Mouse (Mus musculus) hindbrain, embryonic 11.5 days (tissue): ENCODE data around the gene Coro1b. TPM values are rescaled to one million over a fixed set of nuclear protein-coding genes. Genes with fewer than 3 reads are reported as not detected.

ENCODE experiments used
- ATAC-seq: fragments of 200-750 bp; cut with Nextera tagmentation; 2 replicates; pipeline ENCODE4 v1.8.0; 2017; ENCODE audit warnings: mild to moderate bottlenecking, moderate TSS enrichment, moderate library complexity; ENCODE audit not compliant: low FRiP score
- DNase-seq: peaks from one replicate; pipeline ENCODE4 v3.0.0-alpha.2; 2015; ENCODE audit warnings: low spot score
- H3K27ac ChIP-seq: fragments of 300-500 bp; sonication (generic); 2 replicates; pipeline ENCODE4 v1.5.1; 2014; ENCODE audit warnings: mild to moderate bottlenecking, low read depth, low read length
- H3K27me3 ChIP-seq: fragments of 300-500 bp; sonication (generic); 2 replicates; pipeline ENCODE4 v1.6.1; 2014; ENCODE audit warnings: mild to moderate bottlenecking, low read length, moderate library complexity, mixed read lengths; ENCODE audit not compliant: control insufficient read depth, insufficient read depth
- H3K36me3 ChIP-seq: fragments of 300-500 bp; sonication (generic); 2 replicates; pipeline ENCODE4 v1.6.1; 2014; ENCODE audit warnings: mild to moderate bottlenecking, low read length, moderate library complexity, mixed read lengths; ENCODE audit not compliant: control insufficient read depth, insufficient read depth
- H3K4me1 ChIP-seq: fragments of 300-500 bp; sonication (generic); replicated peaks from 2 replicates; pipeline ENCODE4 v1.6.1; 2014; ENCODE audit warnings: low read length, mixed read lengths; ENCODE audit not compliant: control insufficient read depth, insufficient read depth
- H3K4me2 ChIP-seq: fragments of 300-500 bp; sonication (generic); replicated peaks from 2 replicates; pipeline ENCODE4 v1.6.1; 2014; ENCODE audit warnings: mild to moderate bottlenecking, low read depth, low read length
- H3K4me3 ChIP-seq: fragments of 300-500 bp; sonication (generic); 2 replicates; pipeline ENCODE4 v1.5.1; 2014; ENCODE audit warnings: low read depth, low read length
- H3K9ac ChIP-seq: fragments of 300-500 bp; sonication (generic); 2 replicates; pipeline ENCODE4 v1.6.1; 2014; ENCODE audit warnings: low read depth, low read length
- H3K9me3 ChIP-seq: fragments of 300-500 bp; sonication (generic); 2 replicates; pipeline ENCODE4 v1.6.1; 2016; ENCODE audit warnings: low read length; ENCODE audit not compliant: control insufficient read depth
- WGBS: fragments of 180-500 bp; shearing (Covaris S2); extraction: QIAGEN DNeasy Blood & Tissue Kit; methylation state at CpG from one replicate; pipeline ENCODE4 v1.1.7; 2014; 5-methylcytosine and 5-hydroxymethylcytosine counted together
- polyA plus RNA-seq: library from polyadenylated mRNA; unstranded; fragments of >200 nt; fragmentation: Nextera tagmentation; extraction: Ambion mirVana; gene quantifications from 2 replicates; pipeline ENCODE4 v1.2.1, GENCODE M21; 2014

Gene Coro1b
- polyA plus RNA-seq, 1 experiment from 2014 or later: 123 TPM

GRCm38 (mm10) chr19:4154437-4155222 lies 6.2 kb downstream of the Coro1b start:
- DNase-seq (no peak), ATAC-seq (no peak)
- no peak overlapping the region for H3K9ac ChIP-seq
- no peak overlapping the region for H3K4me2 ChIP-seq
- H3K27me3 ChIP-seq: no peaks in the 10 kb centered on the region
- H3K4me3 ChIP-seq: no peak overlapping the region
- WGBS: 82% methylated on average over 13 of the region's 13 CpGs
- H3K36me3 ChIP-seq: 0 out of 2 replicates have a peak, but pooled peaks cover 8% of the 10 kb centered on the region
- no peaks in the 10 kb centered on the region for H3K9me3 ChIP-seq
- H3K4me1 ChIP-seq: no peaks in the 10 kb centered on the region
- no peak overlapping the region for H3K27ac ChIP-seq

- H3K27me3 ChIP-seq: no peaks in the 10 kb centered on the region
- 0 out of 2 replicates have a peak, but pooled peaks have one; percentile 5 for ATAC-seq
- no peak for DNase-seq
- no peak overlapping the region for H3K9ac ChIP-seq
- no peaks in the 10 kb centered on the region for H3K4me1 ChIP-seq
- H3K9me3 ChIP-seq: no peaks in the 10 kb centered on the region
- H3K4me2 ChIP-seq: no peak overlapping the region
- peak overlapping the region; percentile 58; the same call in 1 of the 2 replicates for H3K27ac ChIP-seq
- H3K36me3 ChIP-seq: 0 out of 2 replicates have a peak, but pooled peaks cover 6% of the 10 kb centered on the region
- 70% methylated on average over 6 of the region's 6 CpGs for WGBS
- no peak overlapping the region for H3K4me3 ChIP-seq
Observed at GRCm38 (mm10) chr19:4155223-4156072, 7.0 kb downstream of the Coro1b start.

GRCm38 (mm10) chr19:4156073-4156579 lies 7.7 kb downstream of the Coro1b start:
- 71% methylated on average over 20 of the region's 20 CpGs for WGBS
- H3K36me3 ChIP-seq: peaks cover 10% of the 10 kb centered on the region; the same call in 1 of the 2 replicates
- no peak overlapping the region for H3K4me3 ChIP-seq
- H3K4me2 ChIP-seq: no peak overlapping the region
- no peaks in the 10 kb centered on the region for H3K4me1 ChIP-seq
- no peaks in the 10 kb centered on the region for H3K27me3 ChIP-seq
- no peaks in the 10 kb centered on the region for H3K9me3 ChIP-seq
- peak overlapping the region; percentile 58; the same call in 1 of the 2 replicates for H3K27ac ChIP-seq
- ATAC-seq: no peak
- H3K9ac ChIP-seq: no peak overlapping the region
- DNase-seq: no peak

GRCm38 (mm10) chr19:4156771-4157170 lies 8.4 kb downstream of the Coro1b start:
- ATAC-seq (no peak), DNase-seq (no peak)
- H3K4me1 ChIP-seq: no peaks in the 10 kb centered on the region
- no peak overlapping the region for H3K9ac ChIP-seq
- 94% methylated on average over 12 of the region's 12 CpGs for WGBS
- H3K4me3 ChIP-seq: no peak overlapping the region
- H3K4me2 ChIP-seq: no peak overlapping the region
- no peak overlapping the region for H3K27ac ChIP-seq
- H3K36me3 ChIP-seq: peaks cover 10% of the 10 kb centered on the region; the same call in 1 of the 2 replicates
- H3K9me3 ChIP-seq: no peaks in the 10 kb centered on the region
- no peaks in the 10 kb centered on the region for H3K27me3 ChIP-seq

- Histone ChIP-seq H3K36me3 (peaks cover 10% of the 10 kb centered on the region; the same call in 1 of the 2 replicates), H3K4me1 (peaks cover 5% of the 10 kb centered on the region; the same call in 1 of the 2 replicates), H3K27ac (no peak overlapping the region), H3K27me3 (no peaks in the 10 kb centered on the region), H3K9ac (no peak overlapping the region), H3K9me3 (no peaks in the 10 kb centered on the region), H3K4me3 (no peak overlapping the region), H3K4me2 (no peak overlapping the region)
- DNase-seq (no peak), ATAC-seq (no peak)
- WGBS: 96% methylated on average over 8 of the region's 8 CpGs
Observed at GRCm38 (mm10) chr19:4159049-4159448, 10.6 kb downstream of the Coro1b start.

GRCm38 (mm10) chr19:4162646-4163542 lies 14.5 kb downstream of the Coro1b start, which contains the start of gene Rps6kb2:
TSS of gene Rps6kb2 (minus strand) at chr19:4163354.
- Histone ChIP-seq H3K4me3 (peak within 1 kb of the TSS; percentile 77), H3K9ac (peak within 1 kb of the TSS; percentile 65), H3K4me2 (peak within 1 kb of the TSS; percentile 86), H3K36me3 (peaks cover 8% of the 10 kb centered on the region; the same call in 1 of the 2 replicates), H3K9me3 (no peaks in the 10 kb centered on the region), H3K27ac (peak within 1 kb of the TSS; percentile 51), H3K4me1 (peaks cover 5% of the 10 kb centered on the region; the same call in 1 of the 2 replicates), H3K27me3 (no peaks in the 10 kb centered on the region)
- DNase-seq: peak; percentile 97
- ATAC-seq: peak; percentile 92
- WGBS: 8% methylated on average over 42 of the region's 42 CpGs

- DNase-seq: no peak
- peak overlapping the region; percentile 51 for H3K27ac ChIP-seq
- WGBS: 40% methylated on average over 4 of the region's 4 CpGs
- peak overlapping the region; percentile 86 for H3K4me2 ChIP-seq
- no peaks in the 10 kb centered on the region for H3K27me3 ChIP-seq
- ATAC-seq: peak; percentile 37; the same call in 1 of the 2 replicates
- H3K4me3 ChIP-seq: peak overlapping the region; percentile 77
- no peaks in the 10 kb centered on the region for H3K9me3 ChIP-seq
- peak overlapping the region; percentile 65 for H3K9ac ChIP-seq
- H3K4me1 ChIP-seq: peaks cover 5% of the 10 kb centered on the region; the same call in 1 of the 2 replicates
- peaks cover 8% of the 10 kb centered on the region; the same call in 1 of the 2 replicates for H3K36me3 ChIP-seq
Observed at GRCm38 (mm10) chr19:4163543-4163887, 15.1 kb downstream of the Coro1b start.
